Mouse (Mus musculus): ENCODE data around the gene Pfn1. TPM values are rescaled to one million over a fixed set of nuclear protein-coding genes. Genes with fewer than 3 reads are reported as not detected.

Gene Pfn1
- polyA plus RNA-seq, 1 experiment from 2014 or later = 1,399 TPM

DNA sequence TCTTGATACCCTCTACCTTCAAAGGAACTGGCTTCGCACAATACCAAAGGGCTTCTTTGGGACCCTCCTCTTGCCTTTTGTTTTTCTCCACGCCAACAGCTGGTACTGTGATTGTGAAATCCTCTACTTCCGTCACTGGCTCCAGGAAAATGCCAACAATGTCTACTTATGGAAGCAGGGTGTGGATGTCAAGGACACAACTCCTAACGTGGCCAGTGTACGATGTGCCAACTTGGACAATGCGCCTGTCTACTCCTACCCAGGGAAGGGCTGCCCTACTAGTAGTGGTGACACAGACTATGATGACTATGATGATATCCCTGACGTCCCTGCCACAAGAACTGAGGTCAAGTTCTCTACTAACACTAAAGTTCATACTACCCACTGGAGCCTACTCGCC is 14.5 kb downstream of the Pfn1 start:
- no peak overlapping the region for H3K4me2 ChIP-seq (ENCODE audit: low read depth)
- DNase-seq (ENCODE audit: low spot score) (no peak), ATAC-seq (ENCODE audit: insufficient read depth, low FRiP score, low TSS enrichment) (no peak)
- 84% methylated on average over 8 of the region's 8 CpGs for WGBS
- H3K4me3 ChIP-seq (ENCODE audit: low read depth, low read length) = no peak overlapping the region
- no peaks in the 10 kb centered on the region for H3K27me3 ChIP-seq (ENCODE audit: control insufficient read depth, insufficient read depth, low read length)
- peaks cover 7% of the 10 kb centered on the region; the same call in 1 of the 2 replicates for H3K36me3 ChIP-seq (ENCODE audit: control insufficient read depth, insufficient read depth, low read length)
- H3K9ac ChIP-seq (ENCODE audit: low read length) = no peak overlapping the region
- H3K9me3 ChIP-seq (ENCODE audit: control insufficient read depth, low read length) = no peaks in the 10 kb centered on the region
- no peaks in the 10 kb centered on the region for H3K4me1 ChIP-seq (ENCODE audit: control insufficient read depth, insufficient read depth, low read length)
- H3K27ac ChIP-seq (ENCODE audit: low read depth, low read length) = no peak overlapping the region

GRCm38 (mm10) chr11:70638714-70639278 is 15.6 kb downstream of the Pfn1 start, which contains the start of gene Gp1ba:
TSS of gene Gp1ba (plus strand) at chr11:70639122.
- Histone ChIP-seq H3K9me3 (ENCODE audit: control insufficient read depth, low read length) (no peaks in the 10 kb centered on the region), H3K4me3 (ENCODE audit: low read depth, low read length) (no peak within 1 kb of the TSS), H3K27me3 (ENCODE audit: control insufficient read depth, insufficient read depth, low read length) (no peaks in the 10 kb centered on the region), H3K27ac (ENCODE audit: low read depth, low read length) (no peak within 1 kb of the TSS), H3K4me2 (ENCODE audit: low read depth) (no peak within 1 kb of the TSS), H3K4me1 (ENCODE audit: control insufficient read depth, insufficient read depth, low read length) (no peaks in the 10 kb centered on the region), H3K36me3 (ENCODE audit: control insufficient read depth, insufficient read depth, low read length) (no peaks in the 10 kb centered on the region), H3K9ac (ENCODE audit: low read length) (no peak within 1 kb of the TSS)
- ATAC-seq (ENCODE audit: insufficient read depth, low FRiP score, low TSS enrichment) = no peak
- DNase-seq (ENCODE audit: low spot score) = no peak
- WGBS = 49% methylated on average over 5 of the region's 5 CpGs

DNA sequence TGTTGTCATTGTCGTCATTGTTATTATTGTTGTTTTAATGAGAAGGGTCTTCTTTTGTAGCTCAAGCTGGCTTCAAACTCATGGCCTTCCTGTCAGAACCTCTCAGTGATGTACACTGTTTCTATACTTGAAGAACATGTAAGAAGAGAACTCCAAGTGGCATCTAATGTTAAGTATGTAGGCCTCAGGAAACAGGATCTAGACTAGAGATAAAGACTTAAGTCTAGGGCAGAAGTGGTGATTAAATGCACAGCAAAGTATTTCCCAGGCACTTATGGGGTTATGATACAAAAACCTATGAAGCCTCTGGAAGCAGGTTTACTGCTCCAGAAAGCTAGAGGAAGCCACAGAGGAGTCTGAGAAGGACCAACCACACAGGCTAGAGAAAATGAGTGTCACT is 16.2 kb downstream of the Pfn1 start:
- H3K36me3 ChIP-seq (ENCODE audit: control insufficient read depth, insufficient read depth, low read length) = no peaks in the 10 kb centered on the region
- H3K4me2 ChIP-seq (ENCODE audit: low read depth) = no peak overlapping the region
- 84% methylated on average over 1 of the region's 1 CpGs for WGBS
- no peak overlapping the region for H3K27ac ChIP-seq (ENCODE audit: low read depth, low read length)
- H3K9ac ChIP-seq (ENCODE audit: low read length) = no peak overlapping the region
- no peak overlapping the region for H3K4me3 ChIP-seq (ENCODE audit: low read depth, low read length)
- DNase-seq (ENCODE audit: low spot score) (no peak), ATAC-seq (ENCODE audit: insufficient read depth, low FRiP score, low TSS enrichment) (no peak)
- H3K9me3 ChIP-seq (ENCODE audit: control insufficient read depth, low read length) = no peaks in the 10 kb centered on the region
- no peaks in the 10 kb centered on the region for H3K4me1 ChIP-seq (ENCODE audit: control insufficient read depth, insufficient read depth, low read length)
- no peaks in the 10 kb centered on the region for H3K27me3 ChIP-seq (ENCODE audit: control insufficient read depth, insufficient read depth, low read length)

DNA sequence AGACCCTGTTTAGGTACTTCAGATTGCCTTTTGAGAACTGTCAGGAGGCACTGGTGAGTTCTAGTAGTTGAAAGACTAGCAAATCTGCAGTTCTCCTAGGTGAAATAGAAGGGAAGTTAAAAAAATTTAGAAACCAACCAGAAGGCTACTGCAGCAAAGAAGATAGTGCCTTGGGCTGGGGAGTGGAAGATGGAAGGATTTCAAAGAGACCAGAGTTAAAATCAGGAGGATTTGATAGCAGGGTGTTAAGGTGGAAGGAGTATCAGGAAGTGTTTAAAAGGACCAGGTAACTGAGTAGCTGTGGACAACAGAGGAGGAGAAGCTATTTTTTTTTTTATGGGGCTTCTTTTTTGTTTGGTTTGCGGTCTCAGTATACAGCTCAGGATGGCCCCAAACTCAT is 16.7 kb downstream of the Pfn1 start:
- no peak overlapping the region for H3K4me2 ChIP-seq (ENCODE audit: low read depth)
- no peaks in the 10 kb centered on the region for H3K9me3 ChIP-seq (ENCODE audit: control insufficient read depth, low read length)
- no peak for ATAC-seq (ENCODE audit: insufficient read depth, low FRiP score, low TSS enrichment)
- H3K36me3 ChIP-seq (ENCODE audit: control insufficient read depth, insufficient read depth, low read length) = no peaks in the 10 kb centered on the region
- no peak for DNase-seq (ENCODE audit: low spot score)
- H3K4me3 ChIP-seq (ENCODE audit: low read depth, low read length) = no peak overlapping the region
- no peaks in the 10 kb centered on the region for H3K27me3 ChIP-seq (ENCODE audit: control insufficient read depth, insufficient read depth, low read length)
- no peak overlapping the region for H3K27ac ChIP-seq (ENCODE audit: low read depth, low read length)
- 100% methylated on average over 1 of the region's 1 CpGs for WGBS
- H3K9ac ChIP-seq (ENCODE audit: low read length) = no peak overlapping the region
- no peaks in the 10 kb centered on the region for H3K4me1 ChIP-seq (ENCODE audit: control insufficient read depth, insufficient read depth, low read length)

- DNase-seq (ENCODE audit: low spot score) (no peak), ATAC-seq (ENCODE audit: insufficient read depth, low FRiP score, low TSS enrichment) (no peak)
- Histone ChIP-seq H3K36me3 (ENCODE audit: control insufficient read depth, insufficient read depth, low read length) (no peaks in the 10 kb centered on the region), H3K4me1 (ENCODE audit: control insufficient read depth, insufficient read depth, low read length) (no peaks in the 10 kb centered on the region), H3K4me2 (ENCODE audit: low read depth) (no peak overlapping the region), H3K4me3 (ENCODE audit: low read depth, low read length) (no peak overlapping the region), H3K27me3 (ENCODE audit: control insufficient read depth, insufficient read depth, low read length) (no peaks in the 10 kb centered on the region), H3K9ac (ENCODE audit: low read length) (no peak overlapping the region), H3K9me3 (ENCODE audit: control insufficient read depth, low read length) (no peaks in the 10 kb centered on the region), H3K27ac (ENCODE audit: low read depth, low read length) (no peak overlapping the region)
- WGBS = 87% methylated on average over 4 of the region's 4 CpGs
Observed at GRCm38 (mm10) chr11:70635601-70636000, 18.8 kb downstream of the Pfn1 start.

DNA sequence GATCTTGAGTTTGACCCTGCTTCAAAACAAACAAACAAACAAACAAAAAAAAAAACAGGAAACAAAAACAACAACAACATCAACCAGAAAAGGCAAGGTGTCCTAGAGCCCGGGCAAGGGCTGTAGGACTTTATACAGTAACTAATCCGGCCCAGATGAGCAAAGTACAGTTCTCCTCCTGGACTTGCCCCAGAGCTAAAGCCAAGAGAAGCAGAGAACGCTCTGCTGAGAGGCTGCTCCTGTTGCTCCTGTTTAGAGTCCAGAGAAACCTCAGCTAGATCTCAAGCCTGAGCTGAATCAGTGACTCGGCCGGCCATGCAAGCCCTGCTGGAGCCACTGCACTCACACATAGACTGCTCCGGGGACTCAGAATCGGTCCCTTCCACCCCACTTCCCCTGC is 24.3 kb downstream of the Pfn1 start:
- 77% methylated on average over 7 of the region's 7 CpGs for WGBS
- DNase-seq (ENCODE audit: low spot score) = no peak
- Histone ChIP-seq H3K9ac (ENCODE audit: low read length) (no peak overlapping the region), H3K36me3 (ENCODE audit: control insufficient read depth, insufficient read depth, low read length) (no peaks in the 10 kb centered on the region), H3K9me3 (ENCODE audit: control insufficient read depth, low read length) (no peaks in the 10 kb centered on the region), H3K27ac (ENCODE audit: low read depth, low read length) (no peak overlapping the region), H3K4me1 (ENCODE audit: control insufficient read depth, insufficient read depth, low read length) (no peaks in the 10 kb centered on the region), H3K4me3 (ENCODE audit: low read depth, low read length) (no peak overlapping the region), H3K4me2 (ENCODE audit: low read depth) (no peak overlapping the region), H3K27me3 (ENCODE audit: control insufficient read depth, insufficient read depth, low read length) (no peaks in the 10 kb centered on the region)
- no peak for ATAC-seq (ENCODE audit: insufficient read depth, low FRiP score, low TSS enrichment)

- no peak for ATAC-seq (ENCODE audit: insufficient read depth, low FRiP score, low TSS enrichment)
- no peak for DNase-seq (ENCODE audit: low spot score)
- 64% methylated on average over 5 of the region's 5 CpGs for WGBS
- Histone ChIP-seq H3K9ac (ENCODE audit: low read length) (no peak overlapping the region), H3K9me3 (ENCODE audit: control insufficient read depth, low read length) (no peaks in the 10 kb centered on the region), H3K4me1 (ENCODE audit: control insufficient read depth, insufficient read depth, low read length) (no peaks in the 10 kb centered on the region), H3K27me3 (ENCODE audit: control insufficient read depth, insufficient read depth, low read length) (no peaks in the 10 kb centered on the region), H3K27ac (ENCODE audit: low read depth, low read length) (no peak overlapping the region), H3K36me3 (ENCODE audit: control insufficient read depth, insufficient read depth, low read length) (no peaks in the 10 kb centered on the region), H3K4me2 (ENCODE audit: low read depth) (no peak overlapping the region), H3K4me3 (ENCODE audit: low read depth, low read length) (no peak overlapping the region)
Observed at GRCm38 (mm10) chr11:70629557-70629956, 24.9 kb downstream of the Pfn1 start.

- no peak overlapping the region for H3K4me2 ChIP-seq (ENCODE audit: low read depth)
- WGBS = 78% methylated on average over 2 of the region's 2 CpGs
- no peak overlapping the region for H3K27ac ChIP-seq (ENCODE audit: low read depth, low read length)
- no peaks in the 10 kb centered on the region for H3K36me3 ChIP-seq (ENCODE audit: control insufficient read depth, insufficient read depth, low read length)
- DNase-seq (ENCODE audit: low spot score) (no peak), ATAC-seq (ENCODE audit: insufficient read depth, low FRiP score, low TSS enrichment) (no peak)
- no peaks in the 10 kb centered on the region for H3K4me1 ChIP-seq (ENCODE audit: control insufficient read depth, insufficient read depth, low read length)
- no peak overlapping the region for H3K4me3 ChIP-seq (ENCODE audit: low read depth, low read length)
- no peak overlapping the region for H3K9ac ChIP-seq (ENCODE audit: low read length)
- no peaks in the 10 kb centered on the region for H3K27me3 ChIP-seq (ENCODE audit: control insufficient read depth, insufficient read depth, low read length)
- no peaks in the 10 kb centered on the region for H3K9me3 ChIP-seq (ENCODE audit: control insufficient read depth, low read length)
Observed at GRCm38 (mm10) chr11:70628431-70628830, 26.0 kb downstream of the Pfn1 start.

DNA sequence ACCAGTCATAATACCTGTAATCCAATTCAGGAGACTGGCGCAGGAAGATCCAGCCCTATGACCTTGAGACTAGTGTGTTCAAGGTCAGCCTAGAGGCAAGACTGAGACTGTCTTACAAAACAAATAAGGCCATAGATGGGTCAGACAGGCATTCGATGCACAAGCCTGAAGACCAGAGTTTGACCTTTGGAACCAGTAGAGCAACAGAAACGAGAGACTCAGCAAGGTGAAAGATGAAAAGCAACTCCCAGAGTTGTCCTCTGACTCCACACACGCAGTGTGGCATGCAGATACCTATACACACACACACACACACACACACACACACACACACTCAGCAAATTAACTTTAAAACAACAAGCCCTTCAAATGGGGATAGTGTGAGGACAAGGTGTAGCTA is 27.6 kb downstream of the Pfn1 start:
- Histone ChIP-seq H3K4me2 (ENCODE audit: low read depth) (no peak overlapping the region), H3K9me3 (ENCODE audit: control insufficient read depth, low read length) (no peaks in the 10 kb centered on the region), H3K9ac (ENCODE audit: low read length) (no peak overlapping the region), H3K27me3 (ENCODE audit: control insufficient read depth, insufficient read depth, low read length) (no peaks in the 10 kb centered on the region), H3K4me1 (ENCODE audit: control insufficient read depth, insufficient read depth, low read length) (no peaks in the 10 kb centered on the region), H3K27ac (ENCODE audit: low read depth, low read length) (no peak overlapping the region), H3K4me3 (ENCODE audit: low read depth, low read length) (no peak overlapping the region), H3K36me3 (ENCODE audit: control insufficient read depth, insufficient read depth, low read length) (no peaks in the 10 kb centered on the region)
- ATAC-seq (ENCODE audit: insufficient read depth, low FRiP score, low TSS enrichment) (no peak), DNase-seq (ENCODE audit: low spot score) (no peak)
- WGBS = 90% methylated on average over 4 of the region's 4 CpGs

Data from neural tube, embryonic 11.5 days (tissue).